Mouse (Mus musculus) frontal cortex, postnatal 10 days (tissue): ENCODE measurements around the gene Etnk1.
A peak's percentile ranks its signal among the peaks of the same experiment; 100 is the strongest.
"Not testable (repeated sequence)": the region's sequence is repeated elsewhere in the genome, so short reads cannot be mapped to it uniquely, and the experiment has no call there.

Experiments
- DNase-seq, 2 experiments: peaks; one replicate each; pipeline ENCODE4 v3.0.0; 2022; ENCODE audit warnings: low spot score in 2 of 2, mixed read lengths in 1 of 2

Gene Etnk1

DNA sequence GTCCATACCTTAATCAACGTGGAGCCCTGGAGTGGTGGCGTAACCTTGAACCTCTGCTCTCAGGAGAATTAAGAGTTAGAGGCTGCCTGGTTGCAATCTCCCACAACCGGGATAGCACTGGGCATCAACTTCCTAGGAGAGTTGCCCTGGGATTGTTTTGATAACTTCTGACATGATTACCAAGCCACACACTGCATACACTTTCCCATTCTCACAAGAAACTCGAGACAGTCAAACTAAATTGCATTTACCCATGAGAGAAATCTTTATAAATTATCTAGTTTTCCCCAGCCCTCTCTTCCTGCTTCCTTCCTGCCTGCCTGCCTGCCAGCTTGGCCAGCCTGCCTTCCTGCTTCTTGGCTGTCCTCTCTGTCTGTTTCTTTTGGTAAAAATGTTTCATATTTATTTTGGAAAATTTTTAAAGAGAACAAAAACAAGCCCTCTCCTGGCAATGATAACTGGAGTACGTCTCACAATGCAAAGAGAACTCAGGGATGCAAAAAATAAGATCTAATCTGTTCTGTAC, 17.2 kb upstream of the Etnk1 start:
- no peak for DNase-seq

DNA sequence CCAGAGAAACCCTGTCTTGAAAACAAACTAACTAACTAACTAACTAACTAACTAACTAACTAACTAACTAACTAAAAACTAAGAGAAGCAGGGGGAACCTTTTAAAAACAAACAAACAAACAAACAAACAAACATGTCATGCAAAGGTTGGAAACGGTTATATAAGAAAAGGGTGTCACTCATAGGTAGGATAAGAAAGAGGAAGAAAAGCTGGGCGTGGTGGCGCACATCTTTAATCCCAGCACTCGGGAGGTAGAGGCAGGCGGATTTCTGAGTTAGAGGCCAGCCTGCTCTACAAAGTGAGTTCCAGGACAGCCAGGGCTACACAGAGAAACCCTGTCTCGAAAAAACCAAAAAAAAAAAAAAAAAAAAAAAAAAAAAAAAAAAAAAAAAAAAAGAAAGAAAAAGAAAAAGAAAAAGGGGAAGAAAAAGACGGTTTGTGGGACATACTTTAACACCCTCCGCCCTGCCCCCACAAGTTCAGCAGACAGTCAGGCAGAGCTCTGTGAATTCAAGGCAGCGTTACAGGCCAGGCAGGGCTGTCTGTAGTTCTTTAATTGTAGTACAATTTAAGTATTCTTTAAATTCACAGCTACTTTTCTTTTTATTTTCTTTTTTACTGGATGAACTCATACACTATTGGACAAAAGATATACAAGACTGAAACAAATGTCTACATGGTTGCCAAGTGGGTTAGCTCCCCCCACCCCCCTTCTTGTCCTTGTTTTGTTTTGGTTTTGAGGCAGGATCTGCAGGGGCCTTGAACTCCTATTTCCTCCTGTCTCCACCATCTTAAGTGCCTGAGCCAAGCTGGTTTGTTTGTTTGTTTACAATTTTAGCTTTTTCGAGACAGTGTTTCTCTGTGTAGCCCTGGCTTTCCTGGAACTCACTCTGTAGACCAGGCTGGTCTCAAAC, 15.7 kb upstream of the Etnk1 start:
- not testable (repeated sequence) for DNase-seq

DNA sequence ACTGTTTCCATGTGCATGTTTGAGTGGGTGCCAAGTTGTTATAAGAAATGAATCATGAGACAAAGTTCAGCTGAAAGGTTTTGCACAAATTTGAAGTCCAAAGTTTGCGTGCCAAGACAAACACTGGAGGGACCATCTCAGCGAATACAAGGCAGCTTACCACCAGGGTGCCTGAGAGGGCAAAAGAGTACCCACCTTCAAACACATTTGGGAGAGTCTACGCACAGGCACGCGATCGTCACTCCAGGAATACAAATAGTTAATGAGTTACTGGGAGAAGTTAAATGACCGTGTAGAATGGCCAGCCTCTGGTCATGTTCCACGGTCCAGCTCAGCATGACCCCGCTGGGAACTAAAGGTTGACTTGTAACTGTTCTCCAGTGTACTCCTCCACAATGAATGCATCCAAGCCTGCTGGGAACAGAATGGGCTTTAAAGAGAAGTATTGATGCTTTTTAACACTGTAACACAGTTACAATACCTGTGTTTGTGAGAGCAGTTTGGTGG, 14.6 kb upstream of the Etnk1 start:
- no peak for DNase-seq

DNA sequence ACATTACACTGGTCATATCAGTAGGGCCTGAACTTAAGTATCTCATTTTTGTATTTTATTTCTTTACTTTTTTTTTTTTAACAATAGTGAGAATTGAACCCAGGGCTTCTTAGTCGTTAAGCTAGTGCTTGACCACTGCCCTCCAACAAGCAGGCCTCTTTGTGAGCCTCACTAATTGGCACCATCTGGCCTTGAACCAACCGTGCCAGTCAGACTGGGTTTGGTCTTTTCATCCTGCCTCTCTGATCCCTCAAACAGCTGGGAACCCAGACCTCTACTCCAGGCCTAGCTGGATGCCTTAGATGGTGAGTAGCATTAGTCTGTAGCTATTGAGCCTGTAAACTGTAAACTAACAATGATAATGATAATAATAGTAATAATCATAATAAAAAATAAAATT, 13.9 kb upstream of the Etnk1 start:
- no peak for DNase-seq

DNA sequence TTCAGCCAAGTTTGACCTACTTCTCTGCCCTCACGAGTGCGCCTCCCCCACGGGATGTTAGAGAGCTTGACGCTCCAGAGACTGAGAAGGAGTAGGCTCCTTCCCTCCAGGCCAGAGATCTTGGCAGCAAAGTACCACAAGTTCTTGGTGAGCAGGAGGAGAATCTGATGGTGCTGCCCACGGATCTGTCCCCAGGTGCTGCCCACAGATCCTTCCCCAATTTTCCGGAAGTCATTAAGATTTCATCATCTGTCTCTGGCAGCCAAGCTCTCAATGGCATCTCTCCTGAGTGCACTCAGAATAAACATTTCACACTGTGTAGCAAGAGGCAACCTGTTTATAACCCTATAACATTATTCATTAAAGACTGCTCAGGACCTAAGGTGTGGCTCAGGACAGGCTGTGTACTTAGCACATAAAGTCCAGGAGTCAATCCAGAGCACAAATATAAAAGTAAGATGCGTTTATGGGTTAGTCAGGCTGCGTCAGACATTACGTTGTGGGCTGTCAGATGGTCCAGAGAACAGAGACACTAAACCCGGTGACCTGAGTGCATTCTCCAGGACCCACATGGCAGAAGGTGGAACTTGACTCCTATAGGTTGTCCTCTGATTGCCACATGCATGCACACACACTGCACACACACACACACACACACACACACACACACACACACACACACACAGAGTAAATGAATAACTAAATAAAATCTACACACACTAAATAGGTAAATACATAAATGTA, 13.1 kb upstream of the Etnk1 start:
- no peak for DNase-seq

DNA sequence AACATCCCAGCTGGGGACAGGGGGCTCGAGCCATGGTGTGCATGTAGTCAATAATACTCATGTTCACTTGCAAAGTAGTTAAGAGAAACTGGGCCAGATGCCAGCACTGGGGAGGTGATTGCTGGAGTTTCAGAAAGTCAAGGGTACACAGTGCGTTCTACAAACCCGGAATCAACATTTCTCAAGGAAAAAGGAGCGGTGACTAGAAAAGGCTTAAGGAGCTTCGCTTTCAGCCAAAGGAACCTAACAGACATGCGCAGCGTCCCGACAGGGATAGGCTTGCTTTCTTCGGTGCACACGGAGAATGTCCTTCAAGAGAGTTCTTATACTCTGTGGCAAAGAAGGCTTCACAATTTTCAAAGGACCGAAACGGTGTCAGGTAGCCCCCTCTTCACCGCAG, 12.1 kb upstream of the Etnk1 start:
- no peak for DNase-seq

DNA sequence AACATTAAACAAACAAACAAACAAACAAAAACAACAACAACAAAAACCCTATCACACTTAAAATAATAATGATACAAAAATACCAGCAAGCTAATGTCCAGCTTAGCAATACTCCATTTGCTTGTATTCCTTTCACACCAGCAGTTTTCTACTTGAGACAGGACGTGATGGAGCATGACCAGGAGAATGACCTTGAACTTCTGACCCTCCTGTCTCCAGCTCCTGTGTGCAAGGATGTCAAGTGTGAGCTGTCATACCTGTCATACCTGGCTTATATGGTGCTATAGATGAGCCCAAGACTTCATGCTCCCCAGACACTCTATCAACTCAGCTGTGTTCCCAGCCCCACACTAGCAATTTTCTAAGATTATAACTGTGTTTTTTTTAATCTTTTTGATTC, 11.0 kb upstream of the Etnk1 start:
- no peak for DNase-seq

DNA sequence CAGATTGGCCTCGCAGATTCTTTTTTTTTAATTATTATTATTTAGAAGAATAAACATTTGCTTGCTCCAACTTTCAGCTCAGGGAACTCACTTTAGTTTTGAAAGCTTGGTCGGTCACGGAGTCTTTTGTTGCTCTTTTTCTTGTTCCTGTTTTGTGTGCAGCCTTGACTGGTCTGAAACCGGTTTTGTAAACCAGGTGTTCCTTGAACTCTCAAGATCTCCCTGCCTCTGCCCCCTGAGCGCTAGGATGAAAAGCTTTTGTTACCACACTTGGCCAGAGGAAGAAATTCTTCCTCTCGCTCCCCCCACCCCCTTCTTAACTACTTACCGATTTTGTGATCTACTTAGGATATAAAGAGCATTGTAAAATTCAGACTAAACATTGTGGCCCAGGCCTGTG, 10.3 kb upstream of the Etnk1 start:
- no peak for DNase-seq

DNA sequence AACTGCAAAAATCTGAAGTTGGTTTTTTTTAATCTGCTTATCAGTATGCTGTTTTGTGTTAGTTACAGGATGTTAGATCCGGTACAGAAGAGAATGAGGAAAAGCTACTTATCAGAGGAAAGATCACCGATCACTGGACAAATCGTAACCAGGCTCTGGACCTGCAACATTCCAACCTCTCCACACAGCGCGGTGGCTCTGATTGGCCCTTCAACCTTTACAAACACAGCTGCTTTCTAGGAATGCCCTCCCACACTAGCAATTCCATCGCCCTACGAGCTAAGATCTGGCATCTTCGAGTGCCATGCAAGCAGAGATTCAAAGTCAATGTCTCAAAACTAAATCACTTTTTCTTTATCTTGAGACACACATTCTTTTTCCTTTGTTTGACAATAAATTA, 9.6 kb upstream of the Etnk1 start:
- no peak for DNase-seq

DNA sequence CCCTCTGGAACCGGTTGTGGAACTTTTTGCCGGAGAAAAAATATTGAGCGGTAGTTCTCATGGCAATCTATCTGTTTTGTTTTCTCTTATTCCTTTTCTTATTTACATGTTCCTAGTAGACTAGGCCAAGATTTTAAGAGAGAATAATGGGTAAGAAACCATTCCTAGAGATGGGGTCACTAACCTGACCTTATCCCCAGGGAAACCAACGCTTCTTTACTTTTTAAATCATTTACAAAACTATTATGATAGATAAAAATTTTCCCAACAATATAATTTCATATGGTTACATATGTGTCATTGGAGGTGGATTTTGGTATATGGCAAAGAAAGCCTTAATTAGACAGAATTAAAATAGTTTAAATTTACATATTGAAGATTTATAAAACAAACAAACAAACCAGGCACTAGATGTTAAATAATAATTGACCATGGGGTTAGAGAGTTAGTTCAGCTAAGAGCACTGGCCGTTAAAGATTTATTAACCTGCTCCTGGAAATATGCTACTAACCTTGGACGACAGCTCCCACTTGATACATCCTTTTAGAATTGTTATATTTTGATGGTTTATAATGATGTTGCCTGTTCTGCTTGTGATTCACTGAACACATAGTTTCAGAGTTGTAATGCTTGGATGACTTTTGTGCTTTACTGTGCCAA, 6.3 kb upstream of the Etnk1 start:
- no peak for DNase-seq

DNA sequence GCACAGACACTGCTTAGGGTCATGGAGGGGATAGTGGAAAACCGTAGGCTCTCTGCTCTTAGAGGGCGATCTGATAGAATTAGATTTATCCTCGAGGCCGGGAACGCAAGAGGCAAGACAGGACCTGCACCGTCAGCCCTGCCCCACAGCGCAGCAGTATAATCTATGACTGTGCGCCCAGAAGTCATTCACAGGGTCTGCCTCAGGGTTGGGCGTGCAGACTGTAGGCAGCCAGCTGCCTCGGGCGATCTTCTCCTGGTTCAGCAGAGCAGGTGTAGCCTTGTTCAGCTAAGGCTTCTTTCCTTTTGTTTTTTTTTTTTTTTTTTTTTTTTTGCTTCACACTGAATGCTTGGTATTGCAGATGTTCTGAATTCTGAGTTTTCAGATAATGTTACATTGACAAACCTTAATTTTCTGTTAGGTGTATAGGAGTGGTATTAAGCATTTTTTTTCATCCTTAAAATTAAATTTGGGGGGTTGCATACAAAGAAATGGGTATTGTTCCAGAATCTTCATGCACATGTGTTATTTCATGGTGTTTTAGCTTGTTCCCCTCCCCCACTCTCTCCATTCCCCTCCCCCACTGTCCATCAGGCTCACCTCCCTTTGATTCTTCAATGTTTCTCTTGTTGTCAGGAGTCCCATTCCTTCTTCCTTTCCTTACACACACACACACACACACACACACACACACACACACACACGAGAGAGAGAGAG, 4.7 kb upstream of the Etnk1 start:
- DNase-seq: no peak

DNA sequence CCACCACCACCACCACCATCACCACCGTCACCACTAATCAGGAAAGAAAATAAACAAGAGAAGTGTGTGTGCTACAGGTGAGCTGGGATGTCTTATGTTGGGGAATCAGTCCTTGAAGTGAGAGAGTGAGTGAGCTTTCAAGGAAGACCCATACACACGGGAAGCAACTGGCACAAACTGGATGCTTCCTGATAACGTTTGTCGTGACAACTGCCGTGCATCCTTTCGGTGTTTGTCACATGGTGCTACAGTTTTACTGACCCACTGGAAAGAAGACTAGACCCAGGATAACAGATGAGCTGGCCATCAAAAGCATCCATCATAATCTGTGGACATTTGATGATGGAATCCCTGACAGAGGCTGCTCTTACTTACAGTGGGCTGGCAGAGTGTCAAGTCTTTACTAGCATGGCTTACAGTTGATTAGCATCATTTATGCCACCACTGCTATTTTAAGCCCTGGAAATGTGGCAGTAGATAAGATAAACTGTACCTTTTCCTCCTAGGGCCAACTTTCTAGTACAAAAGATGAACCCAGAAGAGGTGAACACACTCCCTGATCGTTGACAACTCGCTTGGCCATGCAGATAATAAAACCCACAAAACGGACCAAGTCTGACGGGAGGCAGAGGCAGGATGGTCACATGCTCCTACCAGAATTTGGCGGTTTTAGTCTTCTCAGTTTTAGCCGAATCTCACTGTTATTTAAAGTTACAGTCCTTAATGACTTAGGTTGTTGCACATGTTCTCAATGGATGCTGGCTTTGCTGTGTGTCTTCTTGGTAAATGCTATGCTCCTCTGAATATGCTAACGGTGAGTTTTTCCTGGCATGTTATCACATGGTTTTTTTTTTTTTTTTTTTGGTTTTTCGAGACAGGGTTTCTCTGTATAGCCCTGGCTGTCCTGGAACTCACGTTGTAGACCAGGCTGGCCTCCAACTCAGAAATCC, 2.8 kb upstream of the Etnk1 start:
- DNase-seq: no peak

DNA sequence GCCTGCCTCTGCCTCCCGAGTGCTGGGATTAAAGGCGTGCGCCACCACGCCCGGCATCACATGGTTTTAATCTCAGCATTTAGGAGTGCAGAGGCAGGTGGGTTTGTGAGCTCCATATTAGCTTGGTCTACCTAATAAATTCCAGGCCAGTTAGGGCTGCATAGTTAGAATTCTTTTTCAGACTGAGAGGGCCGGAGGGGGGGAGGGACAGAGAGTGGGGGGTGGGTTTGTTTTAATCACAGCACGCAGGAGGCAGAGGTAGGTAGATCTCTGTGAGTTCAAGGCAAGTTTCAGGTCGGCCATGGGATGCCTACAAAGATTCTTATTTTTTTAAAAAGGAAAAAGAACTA, 2.1 kb upstream of the Etnk1 start:
- no peak for DNase-seq

DNA sequence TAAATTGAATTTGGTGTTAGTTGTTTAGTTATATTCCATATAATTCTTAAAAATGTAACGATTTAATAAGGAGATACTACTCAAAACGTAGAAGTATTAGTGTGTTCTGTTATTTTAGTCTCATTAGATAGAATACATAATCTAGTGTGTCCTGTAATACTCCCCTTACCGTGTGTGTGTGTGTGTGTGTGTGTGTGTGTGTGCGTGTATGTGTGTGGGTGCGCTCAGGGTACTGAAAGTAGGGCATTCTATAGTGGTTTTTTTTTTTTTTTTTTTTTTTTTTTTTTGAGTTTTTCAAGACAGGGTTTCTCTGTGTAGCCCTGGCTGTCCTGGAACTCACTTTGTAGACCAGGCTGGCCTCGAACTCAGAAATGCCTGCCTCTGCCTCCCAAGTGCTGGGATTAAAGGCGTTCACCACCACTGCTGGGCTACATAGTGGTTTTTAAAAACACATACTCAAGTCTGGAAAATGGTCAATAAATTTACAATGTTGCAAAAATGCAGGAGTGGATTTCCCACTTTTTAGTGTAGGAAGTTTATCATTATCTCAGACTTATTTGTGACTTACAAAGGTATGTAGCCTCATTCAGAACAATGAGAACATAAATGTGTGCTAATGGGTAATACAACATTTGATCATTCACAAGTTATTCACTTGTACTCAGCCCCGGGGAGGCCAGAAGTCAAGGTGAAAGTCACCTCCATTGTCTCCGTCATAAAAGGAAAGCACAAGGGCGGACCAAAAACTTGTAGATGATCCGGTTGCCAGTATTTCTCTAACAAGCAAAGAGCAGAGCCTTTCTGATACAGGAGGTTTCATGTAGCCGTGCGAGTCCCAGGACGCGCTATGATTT, 1.4 kb upstream of the Etnk1 start:
- no peak for DNase-seq

DNA sequence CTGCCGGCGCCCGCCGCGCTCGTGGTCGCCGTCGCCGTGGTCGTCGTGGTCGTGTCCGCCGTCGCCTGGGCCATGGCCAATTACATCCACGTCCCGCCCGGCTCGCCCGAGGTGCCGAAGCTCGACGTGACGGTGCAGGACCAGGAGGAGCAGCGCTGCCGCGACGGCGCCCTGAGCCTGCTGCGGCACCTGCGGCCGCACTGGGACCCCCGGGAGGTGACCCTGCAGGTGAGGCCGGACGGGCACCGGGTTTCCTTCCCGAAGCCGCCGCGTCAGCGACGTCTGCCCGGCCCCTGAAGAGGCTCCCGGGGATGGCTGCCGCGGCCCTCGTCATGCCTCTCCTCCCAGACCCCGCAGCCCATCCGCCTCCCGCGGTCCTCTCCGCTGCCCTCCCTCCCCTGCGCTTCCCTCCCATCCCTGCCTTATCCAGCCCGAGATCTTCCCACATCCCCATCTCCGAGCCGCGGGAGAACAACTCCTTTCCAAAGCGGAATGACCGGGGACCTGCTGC, 443 bp downstream of the Etnk1 start:
- DNase-seq: peak in 1 of 2 experiments; percentile 26

DNA sequence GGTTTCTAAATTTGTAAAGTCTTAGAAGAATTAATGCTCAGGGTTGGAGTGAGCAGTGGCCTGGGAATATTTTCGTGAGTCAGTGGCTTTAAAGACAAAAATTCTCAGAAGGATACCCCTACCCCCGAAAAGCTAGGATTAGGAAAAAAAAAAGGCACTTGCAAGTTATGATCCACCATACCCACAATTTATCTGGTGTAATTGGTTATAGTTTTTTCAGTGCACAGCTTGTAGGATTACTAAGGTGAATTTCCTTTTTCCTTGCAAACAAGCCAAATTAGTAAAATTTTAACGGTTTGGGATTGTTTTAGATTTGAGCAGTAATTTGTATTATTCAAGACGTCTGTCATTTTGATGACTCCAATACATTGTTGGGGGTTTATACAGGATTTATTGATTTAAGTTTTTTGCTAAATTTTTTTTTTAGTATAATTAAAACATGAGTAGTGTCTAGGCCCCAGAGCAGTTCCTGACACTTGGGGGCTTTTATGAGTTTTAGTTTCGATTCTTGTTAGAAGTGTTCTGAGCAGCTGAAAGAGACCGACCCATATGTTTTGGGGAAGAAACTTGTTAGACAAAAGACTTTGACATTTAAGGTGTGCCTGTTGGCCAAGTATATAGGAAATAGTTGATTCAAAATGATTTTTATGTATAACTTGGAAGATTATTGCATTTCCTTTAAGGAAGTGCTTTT, 1.1 kb downstream of the Etnk1 start:
- no peak for DNase-seq

DNA sequence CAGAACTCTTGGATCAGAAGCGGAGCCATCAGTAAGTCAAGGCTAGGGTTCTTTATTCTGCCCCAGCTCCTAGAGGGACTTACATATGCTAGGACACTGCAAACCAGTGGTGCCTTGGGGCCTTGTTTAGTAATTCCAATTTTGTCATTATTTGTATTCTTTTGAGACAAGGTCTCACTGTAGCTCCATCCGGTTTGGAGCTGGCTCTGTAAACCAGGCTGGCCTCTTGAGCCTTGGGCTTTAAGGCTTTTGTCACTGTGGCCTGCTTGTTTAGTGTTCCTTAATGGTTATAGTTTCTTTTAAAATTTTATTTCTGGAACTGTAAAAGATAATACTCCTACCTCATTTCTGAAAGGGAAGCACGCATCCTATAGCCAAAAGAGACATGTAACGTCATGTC, 2.4 kb downstream of the Etnk1 start:
- no peak for DNase-seq

DNA sequence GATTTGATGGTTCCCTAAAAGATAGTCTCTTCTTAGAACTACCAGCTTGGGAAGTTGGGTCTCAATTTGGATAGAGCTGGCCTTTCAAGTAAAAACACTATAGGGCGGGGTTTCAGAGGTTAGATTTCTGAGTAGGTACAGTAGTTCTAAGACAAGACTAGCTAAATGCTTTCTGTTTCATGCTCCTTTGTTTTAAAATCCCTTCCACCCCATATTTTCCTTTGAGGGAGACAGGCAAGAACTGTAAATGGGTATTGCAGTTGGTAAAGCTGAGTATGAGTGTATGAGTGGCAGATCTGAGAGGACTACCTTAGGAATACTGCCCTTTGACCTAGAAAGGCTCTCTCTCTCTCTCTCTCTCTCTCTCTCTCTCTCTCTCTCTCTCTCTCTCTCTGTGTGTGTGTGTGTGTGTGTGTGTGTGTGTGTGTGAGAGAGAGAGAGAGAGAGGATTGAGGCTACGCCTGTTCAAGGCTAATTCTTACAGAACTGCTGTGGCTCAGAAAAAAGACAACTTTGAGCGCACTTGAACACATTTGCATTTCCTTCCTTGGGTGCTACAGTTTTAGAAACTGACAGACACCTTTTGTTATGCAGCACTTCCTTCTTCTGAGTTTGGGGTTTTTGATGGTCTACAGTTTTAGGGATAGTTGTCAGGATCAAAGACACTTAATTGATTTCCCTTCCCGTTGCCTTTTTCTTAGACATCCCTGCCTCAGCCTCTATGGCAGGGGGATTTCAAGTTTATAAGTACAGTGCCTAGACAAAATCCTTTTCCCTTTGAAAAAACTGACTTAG, 3.3 kb downstream of the Etnk1 start:
- DNase-seq: no peak
